Mouse (Mus musculus): ENCODE results near the gene Bcl2. TPM values are rescaled to one million over a fixed set of nuclear protein-coding genes. Genes with fewer than 3 reads are reported as not detected.

Gene Bcl2
- polyA plus RNA-seq, 1 experiment from 2014 or later, result 10.1 TPM

GRCm38 (mm10) chr1:106566120-106567086 is 147.7 kb downstream of the Bcl2 start:
- Histone ChIP-seq H3K9me3 (ENCODE audit: control insufficient read depth, low read length) (no peaks in the 10 kb centered on the region), H3K4me3 (ENCODE audit: low read depth, low read length) (no peak overlapping the region), H3K4me2 (ENCODE audit: low read depth, severe bottlenecking) (no peak overlapping the region), H3K27ac (replicated peaks; ENCODE audit: low read depth, low read length) (no peak overlapping the region), H3K36me3 (ENCODE audit: control insufficient read depth, insufficient read depth, low read length) (no peaks in the 10 kb centered on the region), H3K4me1 (ENCODE audit: control insufficient read depth, insufficient read depth, low read length) (no peaks in the 10 kb centered on the region), H3K27me3 (ENCODE audit: control insufficient read depth, insufficient read depth, low read length) (no peaks in the 10 kb centered on the region), H3K9ac (ENCODE audit: low read length) (no peak overlapping the region)
- DNase-seq (ENCODE audit: low spot score) (no peak), ATAC-seq (ENCODE audit: insufficient number of reproducible peaks, low FRiP score, low TSS enrichment, low read depth) (no peak)
- WGBS, result 82% methylated on average over 6 of the region's 6 CpGs

- no peak overlapping the region for H3K4me3 ChIP-seq (ENCODE audit: low read depth, low read length)
- 83% methylated on average over 4 of the region's 4 CpGs for WGBS
- ATAC-seq (ENCODE audit: insufficient number of reproducible peaks, low FRiP score, low TSS enrichment, low read depth) (no peak), DNase-seq (ENCODE audit: low spot score) (no peak)
- no peaks in the 10 kb centered on the region for H3K9me3 ChIP-seq (ENCODE audit: control insufficient read depth, low read length)
- H3K4me1 ChIP-seq (ENCODE audit: control insufficient read depth, insufficient read depth, low read length), result no peaks in the 10 kb centered on the region
- no peak overlapping the region for H3K27ac ChIP-seq (replicated peaks; ENCODE audit: low read depth, low read length)
- no peaks in the 10 kb centered on the region for H3K36me3 ChIP-seq (ENCODE audit: control insufficient read depth, insufficient read depth, low read length)
- no peaks in the 10 kb centered on the region for H3K27me3 ChIP-seq (ENCODE audit: control insufficient read depth, insufficient read depth, low read length)
- no peak overlapping the region for H3K9ac ChIP-seq (ENCODE audit: low read length)
- H3K4me2 ChIP-seq (ENCODE audit: low read depth, severe bottlenecking), result no peak overlapping the region
Measured at GRCm38 (mm10) chr1:106565238-106565637, 148.8 kb downstream of the Bcl2 start.

GRCm38 (mm10) chr1:106564436-106564835 is 149.6 kb downstream of the Bcl2 start:
- Histone ChIP-seq H3K36me3 (ENCODE audit: control insufficient read depth, insufficient read depth, low read length) (no peaks in the 10 kb centered on the region), H3K4me1 (ENCODE audit: control insufficient read depth, insufficient read depth, low read length) (no peaks in the 10 kb centered on the region), H3K9ac (ENCODE audit: low read length) (no peak overlapping the region), H3K4me3 (ENCODE audit: low read depth, low read length) (no peak overlapping the region), H3K4me2 (ENCODE audit: low read depth, severe bottlenecking) (no peak overlapping the region), H3K27ac (replicated peaks; ENCODE audit: low read depth, low read length) (no peak overlapping the region), H3K9me3 (ENCODE audit: control insufficient read depth, low read length) (no peaks in the 10 kb centered on the region), H3K27me3 (ENCODE audit: control insufficient read depth, insufficient read depth, low read length) (no peaks in the 10 kb centered on the region)
- no peak for DNase-seq (ENCODE audit: low spot score)
- WGBS, result 73% methylated on average over 1 of the region's 1 CpGs
- no peak for ATAC-seq (ENCODE audit: insufficient number of reproducible peaks, low FRiP score, low TSS enrichment, low read depth)

GRCm38 (mm10) chr1:106562751-106563150 is 151.3 kb downstream of the Bcl2 start:
- no peak overlapping the region for H3K9ac ChIP-seq (ENCODE audit: low read length)
- no peak overlapping the region for H3K4me3 ChIP-seq (ENCODE audit: low read depth, low read length)
- no peak overlapping the region for H3K4me2 ChIP-seq (ENCODE audit: low read depth, severe bottlenecking)
- no peak overlapping the region for H3K27ac ChIP-seq (replicated peaks; ENCODE audit: low read depth, low read length)
- H3K4me1 ChIP-seq (ENCODE audit: control insufficient read depth, insufficient read depth, low read length), result no peaks in the 10 kb centered on the region
- WGBS, result 85% methylated on average over 3 of the region's 3 CpGs
- no peak for DNase-seq (ENCODE audit: low spot score)
- H3K36me3 ChIP-seq (ENCODE audit: control insufficient read depth, insufficient read depth, low read length), result no peaks in the 10 kb centered on the region
- H3K27me3 ChIP-seq (ENCODE audit: control insufficient read depth, insufficient read depth, low read length), result no peaks in the 10 kb centered on the region
- no peak for ATAC-seq (ENCODE audit: insufficient number of reproducible peaks, low FRiP score, low TSS enrichment, low read depth)
- H3K9me3 ChIP-seq (ENCODE audit: control insufficient read depth, low read length), result no peaks in the 10 kb centered on the region

GRCm38 (mm10) chr1:106561085-106561760 is 152.9 kb downstream of the Bcl2 start:
- no peak overlapping the region for H3K4me3 ChIP-seq (ENCODE audit: low read depth, low read length)
- no peak overlapping the region for H3K9ac ChIP-seq (ENCODE audit: low read length)
- no peaks in the 10 kb centered on the region for H3K4me1 ChIP-seq (ENCODE audit: control insufficient read depth, insufficient read depth, low read length)
- no peak overlapping the region for H3K4me2 ChIP-seq (ENCODE audit: low read depth, severe bottlenecking)
- no peaks in the 10 kb centered on the region for H3K36me3 ChIP-seq (ENCODE audit: control insufficient read depth, insufficient read depth, low read length)
- no peak overlapping the region for H3K27ac ChIP-seq (replicated peaks; ENCODE audit: low read depth, low read length)
- H3K9me3 ChIP-seq (ENCODE audit: control insufficient read depth, low read length), result no peaks in the 10 kb centered on the region
- 66% methylated on average over 11 of the region's 11 CpGs for WGBS
- ATAC-seq (ENCODE audit: insufficient number of reproducible peaks, low FRiP score, low TSS enrichment, low read depth), result no peak
- no peaks in the 10 kb centered on the region for H3K27me3 ChIP-seq (ENCODE audit: control insufficient read depth, insufficient read depth, low read length)
- no peak for DNase-seq (ENCODE audit: low spot score)

- Histone ChIP-seq H3K4me2 (ENCODE audit: low read depth, severe bottlenecking) (no peak overlapping the region), H3K9ac (ENCODE audit: low read length) (no peak overlapping the region), H3K4me3 (ENCODE audit: low read depth, low read length) (no peak overlapping the region), H3K27ac (replicated peaks; ENCODE audit: low read depth, low read length) (no peak overlapping the region), H3K27me3 (ENCODE audit: control insufficient read depth, insufficient read depth, low read length) (no peaks in the 10 kb centered on the region), H3K4me1 (ENCODE audit: control insufficient read depth, insufficient read depth, low read length) (no peaks in the 10 kb centered on the region), H3K9me3 (ENCODE audit: control insufficient read depth, low read length) (no peaks in the 10 kb centered on the region), H3K36me3 (ENCODE audit: control insufficient read depth, insufficient read depth, low read length) (no peaks in the 10 kb centered on the region)
- ATAC-seq (ENCODE audit: insufficient number of reproducible peaks, low FRiP score, low TSS enrichment, low read depth), result no peak
- DNase-seq (ENCODE audit: low spot score), result no peak
- 79% methylated on average over 3 of the region's 3 CpGs for WGBS
Measured at GRCm38 (mm10) chr1:106560105-106560504, 154.0 kb downstream of the Bcl2 start.

GRCm38 (mm10) chr1:106559116-106559605 is 154.9 kb downstream of the Bcl2 start:
- 78% methylated on average over 2 of the region's 2 CpGs for WGBS

GRCm38 (mm10) chr1:106555498-106556168 is 158.4 kb downstream of the Bcl2 start:
- H3K9ac ChIP-seq (ENCODE audit: low read length), result no peak overlapping the region
- H3K4me1 ChIP-seq (ENCODE audit: control insufficient read depth, insufficient read depth, low read length), result no peaks in the 10 kb centered on the region
- H3K9me3 ChIP-seq (ENCODE audit: control insufficient read depth, low read length), result no peaks in the 10 kb centered on the region
- DNase-seq (ENCODE audit: low spot score), result no peak
- no peak overlapping the region for H3K4me2 ChIP-seq (ENCODE audit: low read depth, severe bottlenecking)
- H3K4me3 ChIP-seq (ENCODE audit: low read depth, low read length), result no peak overlapping the region
- H3K36me3 ChIP-seq (ENCODE audit: control insufficient read depth, insufficient read depth, low read length), result no peaks in the 10 kb centered on the region
- no peak overlapping the region for H3K27ac ChIP-seq (replicated peaks; ENCODE audit: low read depth, low read length)
- no peak for ATAC-seq (ENCODE audit: insufficient number of reproducible peaks, low FRiP score, low TSS enrichment, low read depth)
- WGBS, result 87% methylated on average over 9 of the region's 9 CpGs
- H3K27me3 ChIP-seq (ENCODE audit: control insufficient read depth, insufficient read depth, low read length), result no peaks in the 10 kb centered on the region

More at GRCm38 (mm10) chr1:106559116-106559605, 154.9 kb downstream of the Bcl2 start:
- no peak for DNase-seq (ENCODE audit: low spot score)
- Histone ChIP-seq H3K9ac (ENCODE audit: low read length) (no peak overlapping the region), H3K27me3 (ENCODE audit: control insufficient read depth, insufficient read depth, low read length) (no peaks in the 10 kb centered on the region), H3K4me2 (ENCODE audit: low read depth, severe bottlenecking) (no peak overlapping the region), H3K9me3 (ENCODE audit: control insufficient read depth, low read length) (no peaks in the 10 kb centered on the region), H3K4me3 (ENCODE audit: low read depth, low read length) (no peak overlapping the region), H3K36me3 (ENCODE audit: control insufficient read depth, insufficient read depth, low read length) (no peaks in the 10 kb centered on the region), H3K4me1 (ENCODE audit: control insufficient read depth, insufficient read depth, low read length) (no peaks in the 10 kb centered on the region), H3K27ac (replicated peaks; ENCODE audit: low read depth, low read length) (no peak overlapping the region)
- ATAC-seq (ENCODE audit: insufficient number of reproducible peaks, low FRiP score, low TSS enrichment, low read depth), result no peak
